Mouse (Mus musculus) brain, embryonic 14.5 days (tissue): ENCODE results near the gene Rbsn. TPM values are rescaled to one million over a fixed set of nuclear protein-coding genes. Genes with fewer than 3 reads are reported as not detected.

Experiments used
- DNase-seq: peaks from one replicate; pipeline ENCODE4 v3.0.0-alpha.2; 2011; ENCODE audit warnings: low read depth
- CTCF ChIP-seq: fragments of 200-500 bp; IDR thresholded peaks from 2 replicates; pipeline ENCODE4 v1.5.1; 2012; ENCODE audit warnings: inconsistent platforms, mild to moderate bottlenecking, moderate library complexity, borderline replicate concordance; ENCODE audit not compliant: insufficient read depth, insufficient read length; ENCODE audit errors: extremely low read depth
- POLR2A ChIP-seq: fragments of 200-500 bp; IDR thresholded peaks from 2 replicates; pipeline ENCODE4 v1.6.1; 2012; ENCODE audit warnings: mild to moderate bottlenecking, inconsistent platforms, borderline replicate concordance; ENCODE audit not compliant: poor library complexity, insufficient read depth, insufficient read length, severe bottlenecking; ENCODE audit errors: extremely low read depth
- polyA plus RNA-seq: library from polyadenylated mRNA; depleted of rRNA; stranded (reverse); fragments of >200 nt; gene quantifications from 2 replicates; pipeline ENCODE4 v1.2.3, GENCODE M21; 2012; rRNA removed

Gene Rbsn
- polyA plus RNA-seq, 1 experiment, result 25.5 TPM

- no peak for DNase-seq
- TF ChIP-seq CTCF (no peak), POLR2A (no peak)
Measured at GRCm38 (mm10) chr6:92222021-92222420, 7.3 kb upstream of the Rbsn start.

- TF ChIP-seq CTCF (no peak), POLR2A (no peak)
- no peak for DNase-seq
Measured at GRCm38 (mm10) chr6:92221604-92222003, 6.9 kb upstream of the Rbsn start.

- TF ChIP-seq POLR2A (no peak), CTCF (peak; percentile 66; the same call in 1 of the 2 replicates)
- peak; percentile 73 for DNase-seq
Measured at GRCm38 (mm10) chr6:92219445-92219844, 4.7 kb upstream of the Rbsn start.

GRCm38 (mm10) chr6:92214055-92214772 is 511 bp downstream of the Rbsn start:
- DNase-seq, result no peak
- TF ChIP-seq CTCF (no peak), POLR2A (no peak)

- TF ChIP-seq CTCF (no peak), POLR2A (no peak)
- DNase-seq, result no peak
Measured at GRCm38 (mm10) chr6:92199414-92199813, 15.3 kb downstream of the Rbsn start.

- TF ChIP-seq CTCF, result 0 out of 2 replicates have a peak, but pooled peaks have one; percentile 7
- TF ChIP-seq POLR2A, result no peak
- DNase-seq, result no peak
Measured at GRCm38 (mm10) chr6:92184178-92184577, 30.5 kb downstream of the Rbsn start.

GRCm38 (mm10) chr6:92183621-92184131 is 31.0 kb downstream of the Rbsn start, which contains the start of gene Mrps25:
Mrps25 (minus strand) TSS chr6:92184033.
- TF ChIP-seq CTCF, result no peak
- TF ChIP-seq POLR2A, result peak; percentile 34; the same call in 1 of the 2 replicates
- peak; percentile 92 for DNase-seq

GRCm38 (mm10) chr6:92176450-92176849 is 38.3 kb downstream of the Rbsn start:
- no peak for DNase-seq
- TF ChIP-seq CTCF, result no peak
- TF ChIP-seq POLR2A, result no peak

GRCm38 (mm10) chr6:92162724-92163123 is 52.0 kb downstream of the Rbsn start:
- DNase-seq, result no peak
- TF ChIP-seq POLR2A (no peak), CTCF (no peak)

- no peak for DNase-seq
- TF ChIP-seq POLR2A, result no peak
- TF ChIP-seq CTCF, result no peak
Measured at GRCm38 (mm10) chr6:92158801-92159200, 55.9 kb downstream of the Rbsn start.

GRCm38 (mm10) chr6:92153774-92154173 is 61.0 kb downstream of the Rbsn start:
- no peak for TF ChIP-seq CTCF
- no peak for TF ChIP-seq POLR2A

GRCm38 (mm10) chr6:92145881-92146280 is 68.8 kb downstream of the Rbsn start:
- no peak for DNase-seq
- TF ChIP-seq CTCF, result no peak
- no peak for TF ChIP-seq POLR2A

More at GRCm38 (mm10) chr6:92153774-92154173, 61.0 kb downstream of the Rbsn start:
- no peak for DNase-seq

Other genes starting within 250 kb of the Rbsn start
- 7.9 and 16.9 TPM in 2 replicates for gene Fgd5, start 236.0 kb downstream of the Rbsn start, polyA plus RNA-seq
- 38.3 and 44.6 TPM in 2 replicates for gene Nr2c2, start 123.5 kb downstream of the Rbsn start, polyA plus RNA-seq
- gene Mrps25, start 30.9 kb downstream of the Rbsn start, polyA plus RNA-seq, result 32.1 and 34.9 TPM in 2 replicates
- 2.5 and 3.0 TPM in 2 replicates for gene Trh, start 29.7 kb upstream of the Rbsn start, polyA plus RNA-seq